Mouse (Mus musculus) naive thymus-derived CD4-positive, alpha-beta T cell, adult 5 months (primary cell): ENCODE data around the gene Ccnjl. TPM values are rescaled to one million over a fixed set of nuclear protein-coding genes. Genes with fewer than 3 reads are reported as not detected.

Experiments used
- polyA plus RNA-seq: library from polyadenylated mRNA; unstranded; fragments of 100-300 nt; shearing (Covaris generic); gene quantifications from one replicate; pipeline ENCODE4 v1.2.1, GENCODE M21; 2017

Gene Ccnjl
- 0.26 TPM for polyA plus RNA-seq

DNA sequence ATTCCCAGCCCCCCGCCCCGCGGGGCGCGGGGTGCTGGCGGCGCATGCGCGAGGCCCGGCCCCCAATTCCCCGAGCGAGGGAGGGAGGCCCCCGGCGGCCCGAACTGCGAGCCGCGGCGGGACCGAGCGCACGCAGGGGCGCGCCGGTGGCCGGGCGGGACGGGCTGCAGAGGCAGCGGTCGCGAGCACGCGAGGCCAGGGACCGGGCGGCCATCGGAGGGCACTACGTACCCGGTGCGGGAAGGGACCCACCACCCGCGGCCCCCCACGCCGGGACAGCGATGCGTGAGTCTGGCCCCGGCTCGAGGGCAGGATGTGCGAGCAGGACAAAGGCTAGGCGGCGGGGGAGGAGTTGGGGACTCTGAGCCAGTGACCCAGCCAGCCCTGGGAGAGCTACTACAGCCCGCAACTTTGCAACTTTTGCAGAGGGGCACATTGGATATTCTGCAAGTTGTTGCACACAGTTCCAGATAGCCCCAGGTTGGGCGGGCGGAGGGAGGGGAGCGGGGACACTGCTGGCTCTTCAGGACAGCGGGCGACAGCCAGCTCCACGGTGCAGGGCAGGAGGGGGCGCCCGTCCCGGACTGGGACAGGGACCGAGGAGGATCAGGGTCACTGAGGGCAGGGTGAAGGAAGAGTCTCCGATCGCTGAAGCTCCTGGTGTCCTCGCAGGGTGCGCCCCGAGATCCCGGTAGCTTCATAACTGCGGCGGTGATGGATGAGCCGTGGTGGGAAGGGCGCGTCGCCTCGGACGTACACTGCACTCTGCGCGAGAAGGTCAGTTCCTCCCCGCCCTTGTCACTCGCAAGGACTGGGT is at the start of gene Ccnjl:
Ccnjl (plus strand) TSS at position 102 of the 817 bp plus-strand sequence.

DNA sequence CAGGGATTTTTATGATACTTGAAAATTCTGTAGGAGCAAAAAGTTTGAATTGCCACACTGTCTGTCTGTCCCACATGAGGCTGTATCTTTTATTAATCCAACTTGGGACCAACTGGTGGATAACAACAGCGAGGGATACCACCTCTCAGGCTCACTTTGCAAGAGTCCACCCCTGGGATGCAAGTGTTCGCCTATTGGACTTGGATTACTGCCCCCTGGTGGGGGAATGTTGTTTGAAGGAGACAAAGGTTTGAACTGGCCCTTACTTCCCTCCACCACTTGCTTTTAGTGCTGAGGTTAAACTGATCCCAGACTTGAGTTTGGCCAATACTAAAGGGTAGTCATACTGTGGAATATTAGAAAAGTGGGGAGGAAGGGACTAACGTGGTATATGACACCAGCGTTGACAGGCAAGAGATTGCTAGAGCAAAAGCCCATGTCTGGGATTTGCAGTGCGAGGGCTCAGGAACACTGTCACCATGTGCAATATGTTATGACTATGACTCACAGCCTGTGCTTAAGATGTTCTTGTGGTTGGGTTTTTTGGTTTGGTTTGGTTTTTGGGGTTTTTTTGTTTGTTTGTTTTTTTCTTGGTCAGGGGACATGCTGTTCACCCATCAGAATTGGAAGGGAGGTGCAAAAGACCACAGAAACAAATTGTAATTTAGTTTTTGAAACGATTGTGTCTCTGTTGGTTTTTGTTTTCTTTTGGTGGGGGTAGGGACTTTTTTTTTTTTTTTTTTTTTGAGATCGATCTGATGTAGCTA is 57.9 kb downstream of the Ccnjl start, which contains the start of gene 4933415A04Rik:
4933415A04Rik (plus strand) TSS at position 717 of the 767 bp plus-strand sequence.

DNA sequence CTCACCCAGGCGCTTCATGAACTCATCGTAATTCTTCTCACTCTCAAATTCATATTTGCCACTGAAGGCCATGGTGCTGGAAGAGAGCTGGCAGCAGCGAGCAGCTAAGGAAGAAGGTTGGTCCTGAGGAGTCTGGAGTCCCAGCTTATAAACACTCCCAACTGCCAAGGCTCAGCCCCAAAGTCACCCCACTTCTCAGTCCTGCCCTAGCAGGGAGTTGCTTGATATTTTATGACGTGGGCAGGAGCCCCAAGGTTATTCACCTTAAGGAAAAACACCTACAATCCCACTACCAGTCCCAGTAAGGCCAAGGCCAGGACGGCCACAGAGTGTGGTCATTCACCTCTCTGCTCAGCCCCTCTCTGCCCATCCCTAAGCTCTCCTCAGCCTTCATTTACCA is 72.9 kb downstream of the Ccnjl start, which contains the start of gene Fabp6:
Fabp6 (minus strand) TSS at position 101 of the 400 bp plus-strand sequence.

Other genes with a start within 250 kb of the Ccnjl start
- 146 TPM for gene Pttg1, start 102.5 kb upstream of the Ccnjl start, polyA plus RNA-seq
- gene Slu7, start 95.0 kb upstream of the Ccnjl start, polyA plus RNA-seq = 134 TPM
- gene C1qtnf2, start 54.5 kb upstream of the Ccnjl start, polyA plus RNA-seq = not detected
- gene 4933415A04Rik, start 58.3 kb downstream of the Ccnjl start, polyA plus RNA-seq = not detected
- not detected for gene Fabp6, start 72.8 kb downstream of the Ccnjl start, polyA plus RNA-seq
- 81.1 TPM for gene Pwwp2a, start 153.2 kb downstream of the Ccnjl start, polyA plus RNA-seq
- gene Ttc1, start 219.2 kb downstream of the Ccnjl start, polyA plus RNA-seq = 74.5 TPM